Mouse (Mus musculus): ENCODE data around the gene Slc25a27. TPM values are rescaled to one million over a fixed set of nuclear protein-coding genes. Genes with fewer than 3 reads are reported as not detected.

Gene Slc25a27
- polyA plus RNA-seq, 1 experiment from 2014 or later, result 18.3 TPM

DNA sequence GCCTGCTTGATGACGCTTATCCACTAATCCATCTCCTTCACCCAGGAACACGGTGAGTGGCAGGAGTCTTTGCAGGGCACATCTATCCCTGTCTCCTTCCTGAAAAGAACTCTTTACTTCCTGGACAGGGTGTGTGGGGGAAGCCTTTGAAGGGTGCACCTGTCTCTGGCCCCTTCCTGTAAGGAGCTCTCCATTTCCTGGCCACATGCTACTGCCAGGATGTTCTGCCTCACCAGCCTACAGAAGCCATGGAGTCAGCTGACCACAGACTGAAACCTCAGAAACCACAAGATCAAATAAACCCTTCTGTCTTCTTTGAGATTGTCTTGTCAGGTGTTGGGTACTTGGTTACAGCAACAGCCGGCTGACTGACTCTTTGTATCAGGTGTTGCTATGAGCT is 21.9 kb downstream of the Slc25a27 start:
- peak overlapping the region; percentile 31; the same call in 1 of the 2 replicates for H3K27ac ChIP-seq

GRCm38 (mm10) chr17:43644375-43644774 is 22.6 kb downstream of the Slc25a27 start:
- H3K9ac ChIP-seq, result no peak overlapping the region
- H3K27me3 ChIP-seq, result no peaks in the 10 kb centered on the region
- no peak overlapping the region for H3K4me3 ChIP-seq
- peak; percentile 77 for ATAC-seq (replicated peaks; ENCODE audit: insufficient number of reproducible peaks, insufficient read depth, low FRiP score, low read depth)
- peaks cover 14% of the 10 kb centered on the region for H3K4me1 ChIP-seq (replicated peaks)
- H3K36me3 ChIP-seq, result 0 out of 2 replicates have a peak, but pooled peaks cover 4% of the 10 kb centered on the region
- H3K9me3 ChIP-seq (replicated peaks), result no peaks in the 10 kb centered on the region
- peak overlapping the region; percentile 1; the same call in 1 of the 2 replicates for H3K4me2 ChIP-seq
- H3K27ac ChIP-seq, result peak overlapping the region; percentile 31
- 16% methylated on average over 7 of the region's 7 CpGs for WGBS

More for the DNA sequence above, 21.9 kb downstream of the Slc25a27 start:
- WGBS, result 79% methylated on average over 3 of the region's 3 CpGs
- Histone ChIP-seq H3K27me3 (no peaks in the 10 kb centered on the region), H3K4me1 (replicated peaks) (peaks cover 14% of the 10 kb centered on the region), H3K36me3 (0 out of 2 replicates have a peak, but pooled peaks cover 4% of the 10 kb centered on the region), H3K4me3 (no peak overlapping the region), H3K9ac (no peak overlapping the region), H3K9me3 (replicated peaks) (no peaks in the 10 kb centered on the region), H3K4me2 (no peak overlapping the region)
- no peak for ATAC-seq (replicated peaks; ENCODE audit: insufficient number of reproducible peaks, insufficient read depth, low FRiP score, low read depth)

GRCm38 (mm10) chr17:43643191-43643590 is 23.8 kb downstream of the Slc25a27 start:
- Histone ChIP-seq H3K4me2 (no peak overlapping the region), H3K9ac (no peak overlapping the region), H3K36me3 (0 out of 2 replicates have a peak, but pooled peaks cover 4% of the 10 kb centered on the region), H3K27me3 (no peaks in the 10 kb centered on the region), H3K4me3 (no peak overlapping the region), H3K4me1 (replicated peaks) (peaks cover 14% of the 10 kb centered on the region), H3K27ac (no peak overlapping the region), H3K9me3 (replicated peaks) (no peaks in the 10 kb centered on the region)
- ATAC-seq (replicated peaks; ENCODE audit: insufficient number of reproducible peaks, insufficient read depth, low FRiP score, low read depth), result no peak
- 56% methylated on average over 7 of the region's 7 CpGs for WGBS

DNA sequence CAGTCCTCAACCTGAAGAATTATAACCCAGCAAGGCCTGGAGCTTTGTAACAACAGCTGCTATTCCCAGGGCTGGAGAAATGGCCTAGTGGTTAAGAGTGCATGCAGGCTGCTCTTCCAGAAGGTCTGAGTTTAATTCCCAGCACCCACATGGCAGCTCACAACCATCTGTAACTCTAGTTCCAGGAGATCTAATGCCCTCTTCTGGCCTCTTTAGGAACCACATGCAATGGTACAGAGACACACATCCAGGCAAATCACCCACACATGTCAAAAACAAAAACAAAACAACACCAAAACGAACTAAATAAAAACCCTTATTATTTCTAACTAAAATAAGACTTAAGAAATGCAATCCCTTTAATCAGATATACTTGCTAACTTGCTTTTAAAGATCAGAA is 26.2 kb downstream of the Slc25a27 start:
- WGBS, result 70% methylated on average over 1 of the region's 1 CpGs
- H3K27ac ChIP-seq, result no peak overlapping the region
- H3K4me1 ChIP-seq (replicated peaks), result peaks cover 11% of the 10 kb centered on the region
- H3K9me3 ChIP-seq (replicated peaks), result no peaks in the 10 kb centered on the region
- H3K36me3 ChIP-seq, result 0 out of 2 replicates have a peak, but pooled peaks cover 4% of the 10 kb centered on the region
- no peaks in the 10 kb centered on the region for H3K27me3 ChIP-seq
- no peak overlapping the region for H3K9ac ChIP-seq
- no peak overlapping the region for H3K4me3 ChIP-seq
- ATAC-seq (replicated peaks; ENCODE audit: insufficient number of reproducible peaks, insufficient read depth, low FRiP score, low read depth), result no peak
- H3K4me2 ChIP-seq, result no peak overlapping the region

- WGBS, result 96% methylated on average over 4 of the region's 4 CpGs
- Histone ChIP-seq H3K27ac (no peak overlapping the region), H3K9ac (no peak overlapping the region)
These were observed 29.9 kb downstream of the Slc25a27 start for GRCm38 (mm10) chr17:43637146-43637545.

GRCm38 (mm10) chr17:43630427-43630760 is 36.6 kb downstream of the Slc25a27 start:
- Histone ChIP-seq H3K27me3 (peaks cover 43% of the 10 kb centered on the region), H3K4me1 (replicated peaks) (peaks cover 15% of the 10 kb centered on the region), H3K36me3 (no peaks in the 10 kb centered on the region), H3K4me3 (peak overlapping the region; percentile 47), H3K27ac (no peak overlapping the region), H3K9me3 (replicated peaks) (no peaks in the 10 kb centered on the region), H3K4me2 (peak overlapping the region; percentile 76), H3K9ac (no peak overlapping the region)
- 51% methylated on average over 13 of the region's 13 CpGs for WGBS
- ATAC-seq (replicated peaks; ENCODE audit: insufficient number of reproducible peaks, insufficient read depth, low FRiP score, low read depth), result no peak

More at GRCm38 (mm10) chr17:43637146-43637545, 29.9 kb downstream of the Slc25a27 start:
- Histone ChIP-seq H3K4me2 (no peak overlapping the region), H3K4me3 (no peak overlapping the region), H3K4me1 (replicated peaks) (no peaks in the 10 kb centered on the region), H3K9me3 (replicated peaks) (no peaks in the 10 kb centered on the region), H3K27me3 (no peaks in the 10 kb centered on the region; the same call in 1 of the 2 replicates), H3K36me3 (no peaks in the 10 kb centered on the region)
- ATAC-seq (replicated peaks; ENCODE audit: insufficient number of reproducible peaks, insufficient read depth, low FRiP score, low read depth), result no peak

- no peaks in the 10 kb centered on the region for H3K36me3 ChIP-seq
- no peak within 1 kb of the TSS for H3K27ac ChIP-seq
- H3K27me3 ChIP-seq, result peaks cover 43% of the 10 kb centered on the region
- H3K9me3 ChIP-seq (replicated peaks), result no peaks in the 10 kb centered on the region
- peak within 1 kb of the TSS; percentile 76 for H3K4me2 ChIP-seq
- WGBS, result 3% methylated on average over 83 of the region's 83 CpGs
- 0 out of 2 replicates have a peak within 1 kb of the TSS, but pooled peaks have one; percentile 21 for H3K9ac ChIP-seq
- peak within 1 kb of the TSS; percentile 47 for H3K4me3 ChIP-seq
- peak; percentile 31; the same call in 1 of the 2 replicates for ATAC-seq (replicated peaks; ENCODE audit: insufficient number of reproducible peaks, insufficient read depth, low FRiP score, low read depth)
- H3K4me1 ChIP-seq (replicated peaks), result peaks cover 15% of the 10 kb centered on the region
These were observed 37.3 kb downstream of the Slc25a27 start, which contains the start of gene Tdrd6 for GRCm38 (mm10) chr17:43629496-43630426. Gene Tdrd6, minus strand, starts transcription at chr17:43630299.

DNA sequence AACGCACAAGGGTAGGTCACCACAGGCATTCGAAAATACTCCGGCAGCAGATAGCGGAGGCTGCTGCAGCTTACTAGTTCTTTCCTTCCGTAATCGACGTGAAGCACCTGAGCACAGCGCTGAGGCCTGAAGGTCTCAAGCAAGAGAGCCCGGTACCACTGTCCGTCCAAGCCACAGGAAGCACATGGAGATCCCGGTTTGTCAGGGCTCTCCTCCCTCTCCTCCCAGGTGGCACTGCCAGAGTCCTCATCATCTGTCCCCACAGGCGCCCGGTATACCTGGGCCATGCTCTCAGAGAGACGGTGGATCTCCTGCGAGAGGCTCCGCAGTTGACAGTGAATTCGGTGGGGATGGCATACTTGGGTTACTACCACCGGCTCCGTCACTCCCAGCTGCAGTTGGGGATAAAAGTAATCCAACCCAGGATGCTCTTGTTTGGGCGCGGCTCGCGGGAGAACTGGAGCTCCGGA is 38.0 kb downstream of the Slc25a27 start:
- Histone ChIP-seq H3K27me3 (peaks cover 43% of the 10 kb centered on the region), H3K4me3 (peak overlapping the region; percentile 47), H3K9ac (no peak overlapping the region), H3K4me1 (replicated peaks) (peaks cover 15% of the 10 kb centered on the region), H3K4me2 (peak overlapping the region; percentile 76), H3K36me3 (no peaks in the 10 kb centered on the region), H3K9me3 (replicated peaks) (no peaks in the 10 kb centered on the region), H3K27ac (no peak overlapping the region)
- no peak for ATAC-seq (replicated peaks; ENCODE audit: insufficient number of reproducible peaks, insufficient read depth, low FRiP score, low read depth)
- WGBS, result 26% methylated on average over 24 of the region's 24 CpGs

DNA sequence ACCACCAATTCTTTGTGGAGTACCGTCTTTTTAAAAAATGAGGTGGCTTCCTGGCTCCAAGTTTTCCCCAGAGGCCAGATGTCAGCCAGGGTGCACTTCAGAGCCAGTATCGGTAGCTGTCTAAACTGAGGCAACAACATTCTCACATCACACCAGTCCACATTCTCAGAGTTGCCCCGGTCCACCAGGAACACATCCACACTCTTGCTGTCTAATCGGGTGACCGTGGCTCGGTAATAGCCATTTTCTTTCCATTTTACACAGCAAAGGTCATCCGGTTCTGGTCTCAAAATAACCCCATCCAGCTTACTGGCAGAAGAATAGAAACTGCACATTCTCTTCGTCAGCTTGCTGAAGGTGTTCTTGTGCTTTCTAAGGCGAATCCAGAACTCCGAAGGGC is 38.8 kb downstream of the Slc25a27 start:
- H3K4me1 ChIP-seq (replicated peaks), result peaks cover 15% of the 10 kb centered on the region
- no peaks in the 10 kb centered on the region for H3K9me3 ChIP-seq (replicated peaks)
- H3K27me3 ChIP-seq, result peaks cover 43% of the 10 kb centered on the region
- no peak for ATAC-seq (replicated peaks; ENCODE audit: insufficient number of reproducible peaks, insufficient read depth, low FRiP score, low read depth)
- H3K4me3 ChIP-seq, result no peak overlapping the region
- no peak overlapping the region for H3K4me2 ChIP-seq
- WGBS, result 85% methylated on average over 10 of the region's 10 CpGs
- H3K36me3 ChIP-seq, result no peaks in the 10 kb centered on the region
- no peak overlapping the region for H3K9ac ChIP-seq
- H3K27ac ChIP-seq, result no peak overlapping the region

DNA sequence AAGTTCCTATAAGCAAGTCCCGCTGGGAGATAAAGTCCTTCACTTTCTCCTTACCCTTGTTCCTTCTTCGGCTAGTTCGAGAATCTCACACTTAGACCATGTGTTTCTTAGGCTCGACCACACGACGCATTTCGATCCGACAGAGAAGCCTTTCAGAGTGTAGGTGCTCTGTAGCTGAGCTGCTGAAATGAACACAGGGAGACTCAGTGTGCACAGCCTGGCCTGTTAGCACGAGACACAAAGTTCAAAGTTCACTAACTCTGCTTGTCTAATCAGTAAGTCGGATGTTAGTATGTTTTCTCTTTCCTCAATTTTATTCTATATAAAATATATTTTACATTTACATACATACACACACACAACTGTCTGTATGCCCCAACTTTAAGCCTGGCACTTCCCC is 44.9 kb downstream of the Slc25a27 start:
- H3K4me1 ChIP-seq (replicated peaks), result no peaks in the 10 kb centered on the region
- H3K4me2 ChIP-seq, result no peak overlapping the region
- no peak overlapping the region for H3K27ac ChIP-seq
- no peak overlapping the region for H3K4me3 ChIP-seq
- no peaks in the 10 kb centered on the region for H3K36me3 ChIP-seq
- WGBS, result 90% methylated on average over 10 of the region's 10 CpGs
- H3K9me3 ChIP-seq (replicated peaks), result no peaks in the 10 kb centered on the region
- ATAC-seq (replicated peaks; ENCODE audit: insufficient number of reproducible peaks, insufficient read depth, low FRiP score, low read depth), result no peak
- no peak overlapping the region for H3K9ac ChIP-seq
- H3K27me3 ChIP-seq, result 0 out of 2 replicates have a peak, but pooled peaks cover 6% of the 10 kb centered on the region

DNA sequence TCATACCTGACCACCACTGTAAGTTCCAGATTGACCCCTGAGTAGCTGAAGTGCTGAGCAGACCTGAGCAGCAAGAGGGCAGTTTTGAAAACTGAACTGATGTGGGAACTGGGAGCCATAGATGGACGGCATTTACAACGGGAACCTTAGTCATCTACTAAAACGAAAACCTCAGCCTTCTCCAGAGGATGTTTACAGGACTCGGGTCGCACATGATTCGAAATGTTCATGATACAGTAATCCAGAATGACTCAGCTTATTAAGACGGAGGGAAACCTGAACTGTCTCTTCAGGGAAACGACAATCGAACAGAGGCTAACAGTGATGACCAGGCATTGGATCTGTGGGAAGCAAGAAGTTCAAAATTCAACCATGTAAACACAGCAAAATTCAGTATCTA is 47.9 kb downstream of the Slc25a27 start:
- H3K36me3 ChIP-seq, result no peaks in the 10 kb centered on the region
- no peak for ATAC-seq (replicated peaks; ENCODE audit: insufficient number of reproducible peaks, insufficient read depth, low FRiP score, low read depth)
- no peak overlapping the region for H3K4me2 ChIP-seq
- no peaks in the 10 kb centered on the region for H3K4me1 ChIP-seq (replicated peaks)
- H3K4me3 ChIP-seq, result no peak overlapping the region
- no peak overlapping the region for H3K9ac ChIP-seq
- no peaks in the 10 kb centered on the region for H3K27me3 ChIP-seq
- no peaks in the 10 kb centered on the region for H3K9me3 ChIP-seq (replicated peaks)
- H3K27ac ChIP-seq, result no peak overlapping the region
- WGBS, result 78% methylated on average over 9 of the region's 9 CpGs
